Mouse (Mus musculus): ENCODE measurements at regions not wholly inside any gene's neighbourhood (a gene's known extent, or its start where the extent isn't known, plus 50 kb on each side); places are given as distances from the start of the nearest gene placed in this dataset.

DNA sequence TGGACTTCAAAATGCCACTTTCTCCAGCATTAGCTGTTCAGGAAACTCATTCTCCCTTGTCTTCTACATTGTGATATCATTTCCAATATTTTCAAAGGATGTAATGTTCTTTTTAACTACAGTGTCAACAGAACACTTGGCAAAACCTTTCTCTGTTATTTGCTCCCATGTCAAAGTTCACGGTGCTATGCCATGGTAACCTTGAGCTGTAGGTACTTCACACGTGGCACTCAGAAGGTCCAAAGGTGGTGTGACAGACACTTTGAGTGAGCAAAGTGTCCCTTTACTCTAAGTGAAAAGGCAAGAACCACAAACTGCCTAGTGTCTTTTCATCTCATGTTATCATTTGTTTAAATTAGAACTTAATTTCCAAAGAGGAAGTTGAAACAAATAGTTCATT, 53.3 kb upstream of the Tram2 start:
- no peak for DNase-seq (ENCODE audit: low read depth, low spot score)

DNA sequence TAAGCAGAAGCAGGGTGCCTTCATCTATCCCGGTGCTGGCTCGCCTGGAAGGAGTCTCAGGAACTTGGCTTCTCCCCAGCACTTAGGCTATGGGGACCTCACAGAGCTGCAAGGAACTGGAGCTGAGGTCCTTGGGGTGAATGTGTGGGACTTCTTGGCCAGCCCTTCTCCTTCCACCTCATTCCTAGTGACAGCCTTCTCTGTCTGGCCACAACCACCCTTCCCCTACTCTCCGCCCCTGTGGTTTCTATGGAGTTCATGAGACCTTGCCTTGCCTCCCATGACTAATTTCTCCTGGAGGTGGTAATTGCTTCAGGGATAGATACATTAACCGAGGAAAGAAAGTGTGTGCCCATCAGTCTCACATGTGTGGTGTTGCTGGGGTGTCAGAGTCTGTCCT, 67.9 kb upstream of the Tram2 start:
- DNase-seq (ENCODE audit: low read depth, low spot score) = no peak

DNA sequence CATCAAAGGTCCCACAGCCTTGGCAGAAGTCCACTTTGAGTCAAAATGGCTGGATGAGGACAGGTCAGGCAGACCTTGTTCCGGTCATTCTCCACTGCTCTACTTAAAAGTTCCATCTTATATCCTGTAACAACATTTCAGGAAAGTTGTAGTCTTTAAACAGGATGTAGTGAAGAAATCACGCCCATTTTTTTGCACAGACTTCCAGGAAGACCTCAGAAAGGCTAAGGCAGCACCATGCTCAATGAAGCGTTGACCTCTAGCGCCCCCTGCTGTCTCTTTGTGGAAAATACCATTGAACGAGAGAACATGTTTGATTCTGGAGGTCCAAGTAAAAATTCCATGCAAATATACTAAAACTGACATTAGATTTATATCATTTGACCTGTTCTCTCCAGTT, 56.6 kb upstream of the Tmem14a start:
- peak; percentile 86 for DNase-seq (ENCODE audit: low read depth, low spot score)

DNA sequence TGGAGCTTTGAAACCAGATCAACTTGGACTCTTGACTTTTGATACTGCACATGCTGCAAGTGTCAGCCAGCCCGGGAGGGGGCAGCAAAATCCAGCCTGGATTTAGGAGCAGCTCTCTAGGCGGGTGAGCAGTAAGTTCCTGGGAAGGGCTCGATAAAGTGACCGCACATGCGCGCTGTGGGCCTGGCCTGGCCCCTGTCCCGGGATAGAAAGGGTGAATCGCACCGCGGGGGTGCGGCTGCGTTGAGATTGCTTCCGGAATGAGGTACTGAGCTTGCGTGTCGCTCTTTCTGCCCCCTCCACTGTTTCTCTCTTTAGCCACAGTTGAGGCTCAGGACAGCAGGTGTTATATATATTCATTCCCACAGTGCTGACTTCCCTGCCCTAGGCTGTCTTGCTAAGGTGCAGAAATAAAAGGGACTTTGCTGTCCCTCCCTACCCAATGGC, 52.1 kb upstream of the Tmem14a start:
- DNase-seq (ENCODE audit: low read depth, low spot score) = peak; percentile 97

DNA sequence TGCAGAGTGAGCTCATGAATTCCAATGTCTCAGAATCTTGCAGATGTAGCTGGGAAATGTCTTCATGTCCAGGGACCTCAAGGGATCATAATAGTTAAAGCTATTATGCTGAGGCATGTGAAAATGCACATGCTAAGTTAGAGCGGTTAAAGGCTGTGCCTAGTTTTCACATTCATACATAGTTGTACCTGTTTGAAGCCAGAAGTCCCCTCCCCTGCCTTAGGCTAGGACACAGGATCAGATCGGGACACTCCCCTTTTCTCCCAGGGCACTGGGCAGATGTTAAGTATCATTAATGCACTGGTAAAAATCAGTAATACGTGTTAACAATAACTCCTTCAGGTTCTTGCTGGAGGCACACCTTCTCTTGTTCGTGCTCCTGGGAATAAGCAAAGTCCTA, 51.6 kb upstream of the Tmem14a start:
- peak; percentile 28 for DNase-seq (ENCODE audit: low read depth, low spot score)

All from ES-CJ7 (cell line).